Mouse (Mus musculus): ENCODE measurements at regions not wholly inside any gene's neighbourhood (a gene's known extent, or its start where the extent isn't known, plus 50 kb on each side); places are given as distances from the start of the nearest gene placed in this dataset.

DNA sequence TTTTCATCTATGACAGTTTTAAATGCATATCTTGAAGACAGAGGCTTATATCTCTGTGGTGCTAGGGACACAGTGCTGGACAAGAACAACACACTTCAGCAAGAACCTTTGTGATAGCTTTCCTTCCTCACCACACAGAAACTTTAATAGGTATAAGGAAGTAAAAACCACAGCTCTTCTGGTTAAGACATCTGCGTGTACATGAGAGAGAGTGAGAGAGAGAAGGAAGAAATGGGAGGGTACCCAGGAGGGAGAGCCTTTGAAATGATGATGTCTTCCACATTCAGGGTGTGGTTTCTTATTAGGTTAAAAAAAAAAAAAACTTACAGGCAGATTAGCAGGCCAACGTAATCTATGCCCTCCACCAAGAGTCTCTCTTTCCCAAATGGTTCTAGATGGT is 113.2 kb upstream of the Try4 start:
- DNase-seq = no peak
- no peak overlapping the region for H3K4me3 ChIP-seq (replicated peaks; ENCODE audit: insufficient read depth, low read depth, low read length)
- no peaks in the 10 kb centered on the region for H3K4me1 ChIP-seq (ENCODE audit: control insufficient read depth, insufficient read depth, low read length)
- no peak overlapping the region for H3K27ac ChIP-seq (ENCODE audit: insufficient read depth, low read length)
- TF ChIP-seq POLR2A (IDR thresholded peaks at IDR 0.05; ENCODE audit: borderline replicate concordance, insufficient read depth, low read length) (no peak), CTCF (IDR thresholded peaks at IDR 0.05; ENCODE audit: borderline replicate concordance, insufficient read depth, low read depth, low read length) (no peak)
- 74% methylated on average over 2 of the region's 2 CpGs for WGBS
- no peaks in the 10 kb centered on the region for H3K27me3 ChIP-seq (ENCODE audit: control insufficient read depth, insufficient read depth, low read length)

DNA sequence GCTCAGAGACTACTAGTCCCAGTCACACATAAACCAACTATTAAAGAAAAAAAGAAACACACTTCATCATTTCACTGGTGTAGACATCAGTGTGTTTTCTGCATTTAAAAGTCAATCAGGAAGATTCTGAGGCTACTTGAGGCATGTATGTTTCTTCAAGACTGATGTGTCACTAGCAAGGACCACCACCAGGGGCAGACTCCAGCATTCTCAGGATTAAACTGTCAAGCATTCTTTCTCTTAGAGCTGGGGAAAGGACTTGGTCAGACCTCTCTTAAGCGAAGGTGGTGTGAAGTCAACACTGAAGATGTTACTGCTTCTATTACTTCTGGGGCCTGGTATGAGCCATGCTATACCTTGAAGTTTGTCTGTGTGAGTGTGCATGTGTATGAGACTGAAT is 114.1 kb upstream of the Try4 start:
- H3K4me1 ChIP-seq (ENCODE audit: control insufficient read depth, insufficient read depth, low read length) = no peaks in the 10 kb centered on the region
- H3K27ac ChIP-seq (ENCODE audit: insufficient read depth, low read length) = no peak overlapping the region
- 85% methylated on average over 1 of the region's 1 CpGs for WGBS
- H3K27me3 ChIP-seq (ENCODE audit: control insufficient read depth, insufficient read depth, low read length) = no peaks in the 10 kb centered on the region
- no peak for DNase-seq
- TF ChIP-seq POLR2A (IDR thresholded peaks at IDR 0.05; ENCODE audit: borderline replicate concordance, insufficient read depth, low read length) = no peak
- no peak for TF ChIP-seq CTCF (IDR thresholded peaks at IDR 0.05; ENCODE audit: borderline replicate concordance, insufficient read depth, low read depth, low read length)
- H3K4me3 ChIP-seq (replicated peaks; ENCODE audit: insufficient read depth, low read depth, low read length) = no peak overlapping the region

DNA sequence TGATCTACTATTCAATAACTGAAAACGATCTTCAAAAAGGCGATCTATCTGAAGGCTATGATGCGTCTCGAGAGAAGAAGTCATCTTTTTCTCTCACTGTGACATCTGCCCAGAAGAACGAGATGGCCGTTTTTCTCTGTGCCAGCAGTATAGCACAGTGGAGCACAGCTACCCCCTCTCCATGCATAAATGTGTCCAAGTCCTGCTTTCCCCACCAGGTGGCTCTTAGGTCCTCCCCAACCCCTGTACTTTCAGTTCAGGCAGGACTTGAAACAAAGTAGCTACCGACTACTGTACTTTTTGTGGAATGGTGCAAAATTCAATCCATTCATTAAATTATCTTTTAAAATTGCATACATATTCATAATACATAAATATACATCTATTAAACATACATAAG is 123.2 kb upstream of the Try4 start:
- H3K4me1 ChIP-seq (ENCODE audit: control insufficient read depth, insufficient read depth, low read length) = no peaks in the 10 kb centered on the region
- DNase-seq = no peak
- 75% methylated on average over 7 of the region's 7 CpGs for WGBS
- H3K4me3 ChIP-seq (replicated peaks; ENCODE audit: insufficient read depth, low read depth, low read length) = no peak overlapping the region
- H3K27ac ChIP-seq (ENCODE audit: insufficient read depth, low read length) = no peak overlapping the region
- no peaks in the 10 kb centered on the region for H3K27me3 ChIP-seq (ENCODE audit: control insufficient read depth, insufficient read depth, low read length)
- TF ChIP-seq POLR2A (IDR thresholded peaks at IDR 0.05; ENCODE audit: borderline replicate concordance, insufficient read depth, low read length) (no peak), CTCF (IDR thresholded peaks at IDR 0.05; ENCODE audit: borderline replicate concordance, insufficient read depth, low read depth, low read length) (no peak)

DNA sequence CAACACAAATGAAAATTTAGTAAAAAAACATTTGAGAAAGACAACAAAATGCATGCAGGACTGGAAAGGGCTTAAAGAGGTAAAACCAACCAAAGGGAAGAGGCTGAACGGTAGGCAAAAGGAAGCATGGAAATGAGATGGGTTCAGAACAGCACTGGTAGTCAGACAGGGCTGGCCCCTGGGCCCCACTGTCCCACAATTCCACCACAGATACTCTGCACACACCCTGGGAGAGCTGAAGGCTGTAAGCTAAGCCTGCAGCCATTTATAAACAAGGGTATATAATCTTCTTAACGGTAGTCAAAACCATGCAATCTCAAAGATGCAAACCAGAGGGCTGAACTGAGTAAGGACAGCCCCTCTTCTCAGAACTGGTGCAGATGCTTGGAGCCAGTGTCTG is 124.0 kb upstream of the Try4 start:
- WGBS = 85% methylated on average over 2 of the region's 2 CpGs
- H3K4me3 ChIP-seq (replicated peaks; ENCODE audit: insufficient read depth, low read depth, low read length) = no peak overlapping the region
- H3K4me1 ChIP-seq (ENCODE audit: control insufficient read depth, insufficient read depth, low read length) = no peaks in the 10 kb centered on the region
- H3K27me3 ChIP-seq (ENCODE audit: control insufficient read depth, insufficient read depth, low read length) = no peaks in the 10 kb centered on the region
- DNase-seq = no peak
- H3K27ac ChIP-seq (ENCODE audit: insufficient read depth, low read length) = no peak overlapping the region
- TF ChIP-seq CTCF (IDR thresholded peaks at IDR 0.05; ENCODE audit: borderline replicate concordance, insufficient read depth, low read depth, low read length) (no peak), POLR2A (IDR thresholded peaks at IDR 0.05; ENCODE audit: borderline replicate concordance, insufficient read depth, low read length) (no peak)

DNA sequence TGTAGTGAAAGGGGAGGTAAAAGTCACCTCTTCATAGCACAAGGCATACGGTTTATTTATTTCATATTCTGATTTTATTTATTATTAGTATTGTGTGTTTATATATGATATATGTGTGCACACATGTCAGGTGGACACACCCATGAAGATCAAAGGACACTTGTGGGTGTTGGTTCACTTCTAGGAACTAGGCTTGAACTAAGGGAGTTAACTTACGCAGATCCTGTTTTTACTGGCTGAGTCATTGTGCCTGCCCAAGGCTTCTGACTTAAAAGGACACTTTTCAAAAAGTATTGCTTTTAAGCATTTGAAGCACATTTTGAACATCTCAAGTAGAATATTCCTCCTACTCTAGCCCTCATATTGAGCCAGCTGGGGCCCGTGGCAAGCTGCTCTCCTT is 124.9 kb upstream of the Try4 start:
- TF ChIP-seq POLR2A (IDR thresholded peaks at IDR 0.05; ENCODE audit: borderline replicate concordance, insufficient read depth, low read length) (no peak), CTCF (IDR thresholded peaks at IDR 0.05; ENCODE audit: borderline replicate concordance, insufficient read depth, low read depth, low read length) (no peak)
- H3K4me1 ChIP-seq (ENCODE audit: control insufficient read depth, insufficient read depth, low read length) = no peaks in the 10 kb centered on the region
- H3K27me3 ChIP-seq (ENCODE audit: control insufficient read depth, insufficient read depth, low read length) = no peaks in the 10 kb centered on the region
- DNase-seq = no peak
- H3K27ac ChIP-seq (ENCODE audit: insufficient read depth, low read length) = no peak overlapping the region
- 89% methylated on average over 3 of the region's 3 CpGs for WGBS
- H3K4me3 ChIP-seq (replicated peaks; ENCODE audit: insufficient read depth, low read depth, low read length) = no peak overlapping the region

DNA sequence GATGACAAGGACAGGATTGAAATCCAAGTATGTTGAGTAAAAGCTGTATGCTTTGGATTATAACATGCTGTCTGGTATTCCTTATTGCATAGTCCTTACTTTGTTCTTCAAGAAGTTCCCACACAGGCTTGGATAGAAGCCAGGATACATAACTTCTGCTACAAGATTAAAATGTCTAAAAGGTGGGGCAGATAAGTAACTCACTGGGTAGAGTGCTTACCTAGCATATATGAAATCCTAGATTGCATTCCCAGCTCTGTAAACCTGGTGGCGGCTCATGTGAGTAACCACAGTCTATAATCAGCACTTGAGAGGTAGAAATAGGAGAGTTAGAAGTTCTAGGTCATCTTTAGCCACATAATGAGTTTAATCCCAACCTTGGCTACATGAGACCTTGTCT is 126.0 kb upstream of the Try4 start:
- Histone ChIP-seq H3K27ac (ENCODE audit: insufficient read depth, low read length) (no peak overlapping the region), H3K4me1 (ENCODE audit: control insufficient read depth, insufficient read depth, low read length) (no peaks in the 10 kb centered on the region), H3K4me3 (replicated peaks; ENCODE audit: insufficient read depth, low read depth, low read length) (no peak overlapping the region), H3K27me3 (ENCODE audit: control insufficient read depth, insufficient read depth, low read length) (no peaks in the 10 kb centered on the region)
- TF ChIP-seq CTCF (IDR thresholded peaks at IDR 0.05; ENCODE audit: borderline replicate concordance, insufficient read depth, low read depth, low read length) (no peak), POLR2A (IDR thresholded peaks at IDR 0.05; ENCODE audit: borderline replicate concordance, insufficient read depth, low read length) (no peak)
- no peak for DNase-seq
- 86% methylated on average over 1 of the region's 1 CpGs for WGBS

DNA sequence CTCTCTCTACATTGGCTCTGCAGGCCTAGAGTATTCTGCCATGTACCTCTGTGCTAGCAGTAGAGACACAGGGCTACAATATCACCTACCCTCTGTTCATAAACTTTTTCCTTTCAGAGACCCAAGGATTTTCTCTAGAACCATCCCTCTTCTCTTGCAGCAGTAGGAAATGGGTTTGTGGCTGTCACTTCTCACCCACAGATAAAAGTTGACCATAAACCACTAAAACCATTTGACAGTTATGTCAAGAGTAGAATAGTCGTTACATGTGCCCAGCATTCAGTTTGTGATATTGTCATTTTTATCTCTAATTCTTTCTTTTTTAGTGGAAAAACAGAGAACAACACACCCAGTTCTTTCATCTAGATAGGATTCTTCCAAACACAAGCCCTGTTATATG is 128.2 kb upstream of the 2210010C04Rik start:
- DNase-seq = no peak
- TF ChIP-seq POLR2A (IDR thresholded peaks at IDR 0.05; ENCODE audit: borderline replicate concordance, insufficient read depth, low read length) (no peak), CTCF (IDR thresholded peaks at IDR 0.05; ENCODE audit: borderline replicate concordance, insufficient read depth, low read depth, low read length) (no peak)
- WGBS = 71% methylated on average over 1 of the region's 1 CpGs
- H3K27ac ChIP-seq (ENCODE audit: insufficient read depth, low read length) = no peak overlapping the region
- H3K4me1 ChIP-seq (ENCODE audit: control insufficient read depth, insufficient read depth, low read length) = no peaks in the 10 kb centered on the region
- no peaks in the 10 kb centered on the region for H3K27me3 ChIP-seq (ENCODE audit: control insufficient read depth, insufficient read depth, low read length)
- H3K4me3 ChIP-seq (replicated peaks; ENCODE audit: insufficient read depth, low read depth, low read length) = no peak overlapping the region

DNA sequence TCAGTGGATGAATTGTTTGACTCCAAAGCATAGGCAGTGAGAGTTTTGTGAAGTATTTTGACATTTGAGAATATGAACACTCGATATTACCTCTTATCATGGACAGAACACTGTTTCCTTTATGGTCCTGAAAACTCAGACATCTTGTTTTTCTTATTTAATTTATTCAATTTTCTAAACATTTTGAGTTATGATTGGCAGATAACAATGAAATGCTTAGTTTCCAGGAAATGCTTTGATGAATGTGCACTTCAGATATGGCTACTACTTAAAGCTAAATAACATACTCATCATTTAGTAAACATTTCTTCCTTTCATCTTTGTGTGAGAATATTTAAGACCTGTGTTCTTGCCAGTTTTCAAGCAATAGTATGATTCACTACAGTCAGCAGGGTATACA is 126.4 kb upstream of the 2210010C04Rik start:
- no peak overlapping the region for H3K4me3 ChIP-seq (replicated peaks; ENCODE audit: insufficient read depth, low read depth, low read length)
- no peaks in the 10 kb centered on the region for H3K27me3 ChIP-seq (ENCODE audit: control insufficient read depth, insufficient read depth, low read length)
- no peaks in the 10 kb centered on the region for H3K4me1 ChIP-seq (ENCODE audit: control insufficient read depth, insufficient read depth, low read length)
- no peak for TF ChIP-seq CTCF (IDR thresholded peaks at IDR 0.05; ENCODE audit: borderline replicate concordance, insufficient read depth, low read depth, low read length)
- no peak for TF ChIP-seq POLR2A (IDR thresholded peaks at IDR 0.05; ENCODE audit: borderline replicate concordance, insufficient read depth, low read length)
- WGBS = 67% methylated on average over 1 of the region's 1 CpGs
- H3K27ac ChIP-seq (ENCODE audit: insufficient read depth, low read length) = no peak overlapping the region
- DNase-seq = no peak

Data from cerebellum, adult 2 months (tissue).